Mouse (Mus musculus): ENCODE measurements at regions not wholly inside any gene's neighbourhood (a gene's known extent, or its start where the extent isn't known, plus 50 kb on each side); places are given as distances from the start of the nearest gene placed in this dataset.

DNA sequence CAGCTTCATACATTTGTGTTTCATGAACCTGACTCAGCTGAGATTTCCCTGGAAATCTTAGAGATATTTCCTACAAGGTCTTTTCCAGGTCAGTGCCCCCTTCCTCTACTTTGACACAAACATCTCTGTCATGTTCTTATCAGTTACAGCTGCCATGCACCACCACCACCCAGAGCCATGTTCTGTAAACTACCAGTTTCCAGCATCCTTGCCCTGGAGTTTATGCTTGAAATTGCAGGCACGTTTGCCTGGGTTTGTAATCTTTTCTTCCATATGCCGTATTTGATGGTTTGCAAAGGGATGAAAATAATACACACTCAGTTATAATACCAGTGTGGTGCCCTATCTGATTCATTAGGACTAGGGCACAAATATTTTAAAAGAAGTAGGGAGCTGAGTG is 176.6 kb upstream of the Hnrnpa3 start:
- no peak for DNase-seq (ENCODE audit: low read depth, low spot score)

DNA sequence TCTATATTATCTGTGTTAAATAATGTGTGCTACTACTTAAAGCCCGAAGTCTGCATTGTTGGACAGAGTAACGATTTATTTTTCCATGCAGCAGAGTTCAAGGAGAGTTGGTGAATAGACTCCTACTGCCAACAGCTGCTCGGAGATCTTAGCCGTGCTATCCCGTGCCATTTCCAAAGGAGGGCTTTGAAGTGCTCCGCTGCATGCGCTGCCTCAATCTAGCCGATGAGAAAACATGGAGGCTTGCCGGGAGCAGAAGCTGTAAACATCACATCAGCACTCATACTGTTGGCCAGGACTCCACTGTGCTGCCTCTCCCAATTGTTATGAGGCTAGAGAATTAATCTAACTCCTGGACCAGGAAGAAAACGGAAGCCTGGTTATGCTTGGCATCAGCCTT is 174.1 kb upstream of the Hnrnpa3 start:
- no peak for DNase-seq (ENCODE audit: low read depth, low spot score)

- DNase-seq (ENCODE audit: low read depth, low spot score), result no peak
Observed at GRCm38 (mm10) chr2:75491150-75491549, 167.9 kb upstream of the Hnrnpa3 start.

- no peak for DNase-seq (ENCODE audit: low read depth, low spot score)
Observed at GRCm38 (mm10) chr2:75491789-75492500, 167.1 kb upstream of the Hnrnpa3 start.

- DNase-seq (ENCODE audit: low read depth, low spot score), result no peak
Observed at GRCm38 (mm10) chr2:75492501-75492898, 166.6 kb upstream of the Hnrnpa3 start.

DNA sequence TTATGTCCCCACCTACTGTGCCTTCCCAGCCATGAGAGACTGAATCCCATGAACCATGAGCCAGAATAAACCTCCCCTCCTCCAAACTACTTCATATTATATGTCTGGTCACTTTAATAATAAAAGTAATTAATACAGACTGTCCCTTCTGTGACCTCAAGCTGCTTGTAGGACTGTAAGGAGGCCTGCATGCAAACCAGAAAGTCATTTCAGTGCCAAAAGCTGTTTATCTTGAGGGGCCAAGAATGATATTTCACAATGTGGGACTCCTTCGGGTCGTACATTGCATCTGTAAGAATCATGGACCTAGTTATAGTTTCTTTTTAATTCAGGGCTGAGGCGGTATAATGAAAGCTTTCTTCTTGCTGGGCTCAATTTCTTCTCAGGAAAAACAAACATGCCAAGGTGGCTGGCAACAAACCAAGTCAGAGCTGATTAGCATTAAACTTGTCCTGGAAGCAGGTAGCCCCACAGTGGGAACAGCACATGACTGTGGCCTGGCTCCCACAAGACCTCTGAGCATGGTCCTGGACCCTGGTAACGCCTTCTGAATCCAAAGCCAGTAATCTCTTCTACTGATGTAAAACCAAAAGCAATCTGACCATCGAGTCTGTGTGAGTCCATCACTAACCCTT is 162.3 kb upstream of the Hnrnpa3 start:
- DNase-seq (ENCODE audit: low read depth, low spot score), result no peak

GRCm38 (mm10) chr2:75510223-75510622 is 148.8 kb upstream of the Hnrnpa3 start:
- DNase-seq (ENCODE audit: low read depth, low spot score), result no peak

GRCm38 (mm10) chr2:75512422-75513170 is 146.5 kb upstream of the Hnrnpa3 start:
- DNase-seq (ENCODE audit: low read depth, low spot score), result no peak

GRCm38 (mm10) chr2:75514171-75514570 is 144.9 kb upstream of the Hnrnpa3 start:
- DNase-seq (ENCODE audit: low read depth, low spot score), result no peak

- no peak for DNase-seq (ENCODE audit: low read depth, low spot score)
Observed at GRCm38 (mm10) chr2:75516223-75516622, 142.8 kb upstream of the Hnrnpa3 start.

- no peak for DNase-seq (ENCODE audit: low read depth, low spot score)
Observed at GRCm38 (mm10) chr2:75517096-75517495, 142.0 kb upstream of the Hnrnpa3 start.

DNA sequence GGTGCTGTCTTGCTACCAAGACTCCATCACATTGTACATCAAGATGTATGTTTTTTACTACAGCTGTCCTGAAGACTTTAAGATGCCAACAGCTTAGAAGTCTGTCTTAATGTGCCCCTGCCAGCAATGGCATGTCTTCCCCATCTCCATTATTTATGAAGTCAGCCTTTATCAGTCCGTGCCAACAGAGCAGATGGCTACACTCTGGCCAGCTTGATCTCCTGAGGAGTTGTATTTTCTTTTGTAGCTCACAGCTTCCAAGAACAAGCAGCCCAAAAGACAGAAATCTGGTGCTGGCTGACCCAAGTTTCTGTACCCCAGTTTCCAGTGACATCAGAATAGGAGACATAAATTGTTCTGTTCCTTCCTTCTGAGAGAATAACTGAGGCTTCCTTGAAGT is 140.5 kb upstream of the Hnrnpa3 start:
- no peak for DNase-seq (ENCODE audit: low read depth, low spot score)

GRCm38 (mm10) chr2:75525562-75525961 is 133.5 kb upstream of the Hnrnpa3 start:
- DNase-seq (ENCODE audit: low read depth, low spot score), result no peak

- no peak for DNase-seq (ENCODE audit: low read depth, low spot score)
Observed at GRCm38 (mm10) chr2:75528706-75529105, 130.4 kb upstream of the Hnrnpa3 start.

GRCm38 (mm10) chr2:75538114-75538513 is 120.9 kb upstream of the Hnrnpa3 start:
- DNase-seq (ENCODE audit: low read depth, low spot score), result no peak

DNA sequence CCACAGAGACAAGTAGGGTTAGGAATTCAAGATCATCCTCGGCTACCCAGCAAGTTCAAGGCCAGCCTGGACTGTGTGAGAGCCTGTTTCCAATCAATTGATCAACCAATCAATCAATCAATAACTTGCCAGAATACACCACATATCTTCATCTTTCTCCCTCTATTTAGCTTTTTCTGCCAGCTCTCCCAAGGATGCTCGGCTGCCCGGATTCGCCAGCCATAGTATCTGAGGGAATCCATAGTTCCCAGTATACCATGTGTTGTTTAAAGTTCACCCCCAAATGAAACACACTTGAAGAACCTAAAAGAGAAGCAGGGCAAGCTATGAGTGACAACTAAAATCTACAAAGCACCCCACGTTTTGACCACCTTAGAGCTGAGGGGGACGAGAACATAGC is 119.3 kb upstream of the Hnrnpa3 start:
- no peak for DNase-seq (ENCODE audit: low read depth, low spot score)

DNA sequence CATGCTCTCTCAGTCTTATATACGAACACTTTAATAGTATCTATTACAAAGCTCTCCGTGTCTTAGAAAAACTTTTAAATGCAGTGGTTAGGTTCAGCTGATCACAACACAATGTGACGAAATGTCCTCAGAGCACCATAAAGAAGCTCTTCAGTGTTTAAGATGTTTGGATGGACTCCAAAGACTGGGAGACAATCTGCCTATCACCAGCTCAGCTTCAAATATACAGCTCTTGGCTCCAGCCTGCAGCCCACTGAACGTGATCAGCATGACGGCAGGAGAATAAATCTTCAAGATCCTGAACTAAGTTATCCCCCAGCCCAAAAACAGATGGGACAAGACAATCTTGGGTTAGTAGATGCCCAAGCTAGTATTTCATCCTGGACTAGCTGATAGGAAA is 116.7 kb upstream of the Hnrnpa3 start:
- no peak for DNase-seq (ENCODE audit: low read depth, low spot score)

DNA sequence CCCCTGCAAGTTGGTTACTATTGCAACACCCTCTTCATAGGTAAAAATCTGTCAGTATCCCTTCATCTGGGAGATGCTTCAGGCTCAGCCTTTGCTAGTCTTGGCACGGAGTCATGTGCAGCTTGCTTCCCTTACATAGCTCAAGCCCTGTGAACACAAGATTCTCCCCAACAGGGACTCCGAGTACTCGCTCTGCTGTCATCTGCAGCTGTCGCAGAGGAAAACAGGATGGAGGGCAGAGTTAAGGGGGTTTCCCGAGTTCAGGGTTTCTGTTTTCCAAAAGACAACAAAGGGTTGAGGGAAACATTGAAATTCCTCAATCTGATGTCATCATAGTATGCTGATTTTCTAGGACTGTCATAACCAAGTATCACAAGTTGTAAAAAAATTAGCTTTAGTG is 116.3 kb upstream of the Hnrnpa3 start:
- DNase-seq (ENCODE audit: low read depth, low spot score), result no peak

GRCm38 (mm10) chr2:75545971-75546370 is 113.1 kb upstream of the Hnrnpa3 start:
- no peak for DNase-seq (ENCODE audit: low read depth, low spot score)

DNA sequence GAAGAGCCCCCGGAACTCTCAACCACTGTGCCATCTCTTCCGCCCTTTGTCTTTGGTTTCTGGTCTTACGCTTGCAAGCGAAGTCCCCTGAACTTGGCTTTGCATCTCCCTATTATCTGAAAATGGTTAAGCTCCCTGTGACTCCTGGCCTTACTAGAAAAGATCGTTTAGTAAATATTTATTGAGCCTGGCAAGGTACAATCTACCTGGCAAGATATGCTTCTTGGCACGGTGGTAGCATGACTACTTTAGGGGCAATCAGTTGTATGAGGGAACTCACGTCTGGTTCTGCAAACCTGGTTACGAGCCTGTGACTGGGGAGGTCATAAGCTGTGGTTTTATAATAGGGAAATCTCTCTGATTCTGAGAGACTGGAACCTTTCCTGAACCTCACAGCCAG is 103.4 kb upstream of the Hnrnpa3 start:
- no peak for DNase-seq (ENCODE audit: low read depth, low spot score)

DNA sequence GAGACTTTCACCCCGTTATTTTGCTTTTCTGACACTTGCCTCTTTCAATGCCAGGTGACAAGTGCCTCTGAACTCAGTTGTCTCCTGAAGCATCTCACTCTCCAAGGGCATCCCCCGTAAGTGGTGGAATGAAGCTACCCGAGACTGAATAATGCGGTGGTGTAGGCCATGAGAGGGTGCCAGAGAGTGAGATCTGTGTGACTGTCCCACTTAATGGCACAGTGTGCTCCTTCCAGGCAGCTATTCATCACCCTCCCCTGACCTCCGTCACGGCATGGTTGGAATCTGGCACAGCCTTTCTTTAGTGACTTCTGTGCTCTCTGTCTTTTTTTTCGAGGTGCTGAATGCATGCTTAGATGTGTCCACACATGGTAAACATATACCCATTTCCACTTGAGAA is 102.3 kb upstream of the Hnrnpa3 start:
- no peak for DNase-seq (ENCODE audit: low read depth, low spot score)

DNA sequence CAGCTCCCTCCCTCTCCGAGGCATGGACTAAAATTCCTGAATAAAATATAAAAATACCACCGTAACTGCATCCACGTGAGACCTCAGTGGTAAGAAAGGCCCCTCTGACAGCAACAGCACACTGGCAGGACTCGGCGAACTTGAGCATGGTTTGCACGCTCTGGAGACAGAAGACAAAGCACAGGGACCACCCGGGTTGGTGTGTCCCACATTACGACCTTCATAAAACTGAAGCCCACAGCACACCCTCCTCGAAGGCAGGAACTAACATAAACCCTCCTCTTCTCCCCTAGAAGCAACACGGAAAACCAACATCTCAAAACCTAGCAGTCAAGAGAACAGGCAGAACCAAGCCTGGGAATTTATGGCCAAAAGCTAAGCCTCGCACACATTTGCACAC is 101.7 kb upstream of the Hnrnpa3 start:
- DNase-seq (ENCODE audit: low read depth, low spot score), result no peak

DNA sequence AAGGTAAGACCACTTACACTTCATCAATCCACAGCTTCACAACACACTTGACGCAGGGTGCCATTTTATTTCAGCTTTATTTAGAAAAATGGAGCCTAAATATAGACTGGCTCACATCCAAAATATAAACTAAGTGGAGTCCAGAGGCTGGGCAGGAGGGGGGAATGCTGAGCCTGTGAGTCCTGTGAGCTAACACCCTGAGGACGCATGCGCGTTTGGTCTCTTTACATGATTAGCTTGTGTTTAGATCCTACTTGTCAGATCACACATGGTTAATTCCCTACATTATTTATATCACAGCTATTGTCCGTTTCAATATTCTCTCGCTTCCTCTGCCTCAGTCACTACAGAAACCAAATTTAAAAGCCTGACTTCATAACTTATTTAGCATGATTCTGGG is 99.1 kb upstream of the Hnrnpa3 start:
- no peak for DNase-seq (ENCODE audit: low read depth, low spot score)
